Mouse (Mus musculus): ENCODE measurements around the gene Sorcs2. TPM values are rescaled to one million over a fixed set of nuclear protein-coding genes. Genes with fewer than 3 reads are reported as not detected.
A peak's percentile ranks its signal among the peaks of the same experiment; 100 is the strongest.

Gene Sorcs2
- total RNA-seq, 2 experiments from 2014 or later: 18.1 TPM

DNA sequence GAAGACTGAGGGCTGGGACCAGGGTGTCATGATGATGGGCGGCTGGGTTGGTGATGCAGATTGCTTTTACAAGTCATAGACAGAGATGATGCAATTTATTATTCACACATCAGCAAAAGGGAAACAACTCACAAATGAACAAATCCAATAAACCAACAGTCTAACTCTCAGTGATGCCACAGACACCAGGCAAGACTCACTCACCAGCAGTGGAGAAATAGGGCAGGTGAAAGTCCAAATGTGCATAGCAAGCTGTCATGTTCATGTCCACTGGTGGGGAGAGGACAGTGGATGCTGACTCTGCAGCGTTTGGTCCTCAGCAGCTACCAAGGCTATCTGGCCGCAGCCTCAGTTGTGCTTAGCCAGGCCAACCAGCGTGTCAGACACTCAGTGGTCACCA lies 221.1 kb downstream of the Sorcs2 start:
- DNase-seq: no peak

DNA sequence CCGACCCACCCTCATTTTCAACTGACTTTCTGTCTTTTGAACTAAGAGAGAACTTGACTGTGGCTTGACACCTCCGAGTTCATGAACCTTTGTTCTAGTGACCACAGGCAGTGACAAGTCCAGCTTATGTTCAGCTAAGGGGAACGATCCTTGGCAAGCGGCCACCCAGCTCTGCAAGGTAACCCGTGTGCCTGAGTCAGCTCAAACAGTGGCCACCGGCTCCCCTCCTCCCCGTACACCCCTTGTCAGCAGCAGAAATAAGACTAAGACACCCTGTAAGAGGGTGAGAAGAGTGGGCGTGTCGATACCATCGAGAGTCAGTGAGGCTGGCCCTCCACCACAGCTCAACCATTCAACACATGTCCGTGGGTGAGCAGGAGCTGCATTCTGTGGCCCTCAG lies 221.5 kb downstream of the Sorcs2 start:
- DNase-seq: peak; percentile 46

DNA sequence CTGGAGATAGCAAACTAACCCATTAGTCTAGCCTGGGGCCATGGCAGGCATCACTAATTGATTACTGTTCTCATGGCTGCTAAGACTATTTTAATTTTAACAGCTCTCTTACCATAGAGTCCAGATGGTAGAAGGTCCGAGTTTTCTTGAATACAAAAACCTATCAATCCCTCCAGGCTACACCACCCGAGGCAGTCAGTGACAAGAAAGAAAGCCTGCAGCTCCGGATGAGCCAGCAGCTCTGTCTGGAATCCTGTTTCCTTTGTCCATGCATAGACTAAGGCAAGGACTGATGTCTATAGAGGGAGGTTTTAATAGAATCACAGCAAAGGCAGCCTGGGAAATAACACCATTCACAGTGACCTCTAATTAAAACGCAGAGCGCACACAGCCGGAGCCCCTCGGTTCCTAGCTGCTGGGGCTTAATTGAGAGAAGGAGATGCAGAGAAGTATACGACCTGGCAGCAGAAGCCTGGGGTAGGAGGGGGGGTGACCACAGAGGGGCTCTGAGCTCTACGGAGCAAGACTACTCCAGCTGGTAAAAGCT lies 223.3 kb downstream of the Sorcs2 start:
- no peak for DNase-seq

DNA sequence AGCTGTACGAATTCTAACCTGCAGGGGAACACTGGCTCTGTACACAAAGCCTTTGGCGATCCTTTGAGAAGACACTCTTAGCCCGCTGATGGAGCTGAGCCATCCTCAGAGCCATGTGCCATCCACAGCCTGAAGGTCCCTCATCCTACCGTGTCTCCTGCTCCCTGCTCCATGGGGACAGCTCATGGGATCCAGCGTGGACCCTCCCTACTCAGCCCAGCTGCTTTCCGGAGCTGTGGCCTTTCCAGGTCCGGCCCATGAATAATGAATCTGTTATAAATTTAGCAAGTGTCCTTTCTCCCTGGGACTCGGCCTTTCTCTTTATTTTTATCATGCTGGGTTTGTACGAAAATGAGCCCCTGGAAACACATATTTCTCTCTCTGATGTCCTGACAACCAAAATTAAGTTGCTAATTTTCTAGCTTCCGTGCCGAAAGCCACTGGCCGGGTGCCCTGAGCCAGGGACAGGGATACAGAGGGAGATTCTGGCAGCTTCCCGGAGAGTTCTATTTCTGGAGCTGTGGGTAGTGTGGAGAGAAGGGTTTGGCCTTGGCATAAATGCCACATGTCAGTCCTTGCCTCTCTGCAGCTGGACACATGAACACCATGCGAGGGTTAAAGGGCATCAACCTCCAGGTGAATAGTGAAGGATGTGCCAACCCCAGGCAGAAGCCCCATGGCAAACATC lies 228.8 kb downstream of the Sorcs2 start:
- DNase-seq: peak; percentile 71

DNA sequence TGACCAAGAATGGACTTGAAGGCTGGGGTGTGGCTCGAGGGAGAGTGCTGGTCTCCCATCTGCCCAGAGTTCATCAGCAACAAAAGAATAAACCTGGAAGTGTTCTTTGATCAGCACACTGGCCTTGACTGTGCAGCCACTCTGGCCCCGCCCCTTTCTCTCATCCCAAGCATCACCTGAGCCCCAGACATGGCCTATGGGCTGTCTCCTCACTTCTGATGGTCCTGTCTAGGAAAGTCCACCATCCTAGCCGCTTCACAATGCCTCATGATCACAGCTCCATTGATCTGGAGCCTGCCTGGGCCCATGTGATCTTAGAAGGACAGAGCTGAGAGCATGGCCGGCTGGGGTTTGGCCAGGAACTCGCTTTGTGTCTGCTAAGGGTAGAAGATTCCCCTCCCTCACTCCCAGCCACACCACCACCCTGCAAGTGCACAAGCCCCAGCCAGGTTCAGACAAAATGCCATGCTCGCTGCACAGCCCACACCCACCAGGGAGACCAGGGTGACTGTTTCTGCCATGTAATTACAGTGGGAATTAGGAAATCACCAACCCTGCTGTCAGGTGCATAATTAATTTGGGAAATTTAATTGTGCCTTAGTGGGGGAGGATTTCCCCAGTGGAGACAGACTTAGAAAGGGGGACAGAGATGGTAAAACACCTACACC lies 231.5 kb downstream of the Sorcs2 start:
- DNase-seq: no peak

DNA sequence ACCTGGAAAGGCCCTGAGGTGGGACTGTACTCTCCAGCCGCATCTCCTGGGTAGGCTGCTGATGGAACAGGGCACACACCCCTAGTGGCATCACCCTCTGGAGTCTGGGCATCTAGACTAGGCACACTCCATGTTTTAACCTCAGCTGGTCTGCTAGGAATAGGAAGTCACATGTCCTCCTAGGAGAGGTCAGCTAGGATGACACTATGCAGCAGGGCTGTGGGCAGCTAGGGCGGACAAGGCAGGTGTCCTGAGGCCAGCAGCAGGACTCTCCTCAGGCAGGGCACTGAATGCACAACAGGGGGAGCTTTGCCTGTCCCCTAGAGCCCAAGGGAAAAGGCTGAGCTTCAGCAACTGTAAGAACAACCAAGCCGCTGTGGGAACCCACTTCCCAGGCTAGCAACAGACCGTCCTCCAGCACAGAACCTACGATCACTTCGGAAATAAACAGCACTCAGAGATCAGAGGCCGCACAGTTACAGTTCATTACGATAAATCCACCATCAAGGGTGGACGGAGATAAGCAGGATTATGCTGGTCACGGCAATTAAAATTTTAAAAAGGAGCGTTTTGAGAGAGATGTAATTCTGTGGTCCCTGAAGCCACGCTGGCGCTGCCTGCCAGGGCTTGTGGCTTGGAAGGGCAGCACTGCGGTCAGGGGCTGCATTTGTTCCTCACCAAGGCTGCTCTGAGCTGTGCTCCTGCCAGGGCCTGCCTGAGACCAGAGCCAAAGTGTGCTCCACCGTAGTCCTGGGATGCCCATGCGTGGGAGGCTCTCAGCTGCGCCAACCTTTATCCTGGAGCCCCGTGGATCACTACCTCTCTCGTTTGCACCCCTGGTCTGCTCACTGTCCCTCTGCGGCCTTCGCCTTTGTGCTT lies 232.3 kb downstream of the Sorcs2 start:
- DNase-seq: no peak

DNA sequence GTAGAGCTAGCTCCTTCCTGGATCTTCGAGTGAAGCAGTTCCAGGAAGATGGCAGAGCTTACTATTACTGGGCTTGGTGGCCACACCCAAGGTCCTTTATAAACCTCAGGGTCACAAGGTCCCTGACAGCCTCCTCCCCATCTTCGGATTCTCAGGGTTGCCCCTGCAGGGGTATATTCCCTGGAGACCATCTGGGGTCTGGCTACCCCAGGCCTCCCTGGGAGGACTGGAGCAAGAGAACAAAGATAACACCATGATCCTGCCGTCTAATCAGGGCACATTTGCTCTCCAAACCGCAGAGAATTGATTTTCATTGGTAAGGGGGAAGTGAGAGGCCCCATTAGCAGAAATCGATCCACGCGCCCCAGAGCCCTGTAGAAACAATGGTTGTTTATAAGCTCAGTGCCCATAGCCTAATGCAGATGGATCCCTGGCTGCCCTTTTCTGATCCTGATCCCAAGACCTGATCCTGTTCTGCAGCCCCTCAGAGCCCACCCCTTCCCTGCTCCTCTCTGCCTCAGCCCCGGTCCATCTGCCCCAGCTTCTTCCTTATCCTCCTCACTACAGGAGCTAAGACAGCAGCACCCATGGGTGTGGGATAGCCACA lies 243.0 kb downstream of the Sorcs2 start:
- no peak for DNase-seq

DNA sequence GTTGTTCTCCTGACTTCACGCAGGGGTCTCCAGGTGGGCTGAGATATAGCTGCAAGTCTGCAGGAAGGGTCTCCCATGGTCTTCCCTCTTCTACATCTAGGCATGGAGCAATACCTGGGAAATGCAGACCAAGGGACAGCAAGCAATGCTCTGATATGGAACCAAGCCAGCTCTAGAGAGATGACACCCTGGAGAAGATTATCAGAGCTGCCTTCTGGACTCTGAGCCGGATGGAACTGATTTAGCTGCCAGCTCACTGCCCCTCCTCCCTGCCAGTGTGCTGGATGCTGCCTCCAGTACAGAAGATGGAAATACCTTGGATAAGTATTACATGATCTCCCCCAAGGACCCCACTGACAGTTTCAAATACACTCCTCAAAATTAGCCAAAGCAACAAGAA lies 244.7 kb downstream of the Sorcs2 start:
- DNase-seq: no peak

DNA sequence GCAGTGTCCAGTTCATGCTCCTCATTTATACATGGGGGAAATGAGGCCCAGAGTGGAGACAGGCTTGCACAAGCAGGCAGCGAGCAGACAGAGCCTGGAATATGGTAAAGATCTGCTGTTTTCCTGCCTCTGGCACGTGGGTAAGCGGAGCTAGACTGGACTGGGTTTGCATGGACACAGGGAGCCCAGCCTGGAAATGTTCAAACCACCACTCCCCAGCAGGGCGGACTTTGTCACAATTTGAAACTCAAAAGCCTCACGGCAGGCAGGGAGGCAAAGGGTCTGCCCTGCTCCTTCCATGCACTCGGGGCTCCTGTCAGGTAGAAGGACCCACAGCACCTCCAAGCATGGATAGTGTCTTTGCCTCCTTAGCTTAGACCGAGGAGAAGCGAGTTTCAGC lies 246.9 kb downstream of the Sorcs2 start:
- no peak for DNase-seq

DNA sequence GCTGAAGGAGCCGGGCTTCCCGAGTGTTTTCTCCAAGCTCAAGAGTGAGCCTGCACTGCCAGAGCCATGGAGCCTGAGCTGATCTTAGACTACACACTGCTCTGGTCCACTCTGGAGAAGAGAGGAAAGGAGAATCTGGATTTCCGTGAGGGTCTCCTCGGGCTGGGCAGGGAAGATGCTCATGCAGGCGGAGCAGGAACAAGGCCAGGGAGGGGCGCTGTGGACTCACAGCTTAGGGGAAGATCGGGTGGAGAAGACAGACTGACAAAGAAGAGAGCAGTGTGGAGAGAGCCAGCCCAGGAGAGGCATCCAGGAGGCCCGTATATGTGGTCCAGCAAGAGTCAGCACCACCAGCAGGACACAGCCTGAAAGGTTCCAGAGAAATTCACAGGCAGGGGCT lies 248.8 kb downstream of the Sorcs2 start:
- peak; percentile 12 for DNase-seq

DNA sequence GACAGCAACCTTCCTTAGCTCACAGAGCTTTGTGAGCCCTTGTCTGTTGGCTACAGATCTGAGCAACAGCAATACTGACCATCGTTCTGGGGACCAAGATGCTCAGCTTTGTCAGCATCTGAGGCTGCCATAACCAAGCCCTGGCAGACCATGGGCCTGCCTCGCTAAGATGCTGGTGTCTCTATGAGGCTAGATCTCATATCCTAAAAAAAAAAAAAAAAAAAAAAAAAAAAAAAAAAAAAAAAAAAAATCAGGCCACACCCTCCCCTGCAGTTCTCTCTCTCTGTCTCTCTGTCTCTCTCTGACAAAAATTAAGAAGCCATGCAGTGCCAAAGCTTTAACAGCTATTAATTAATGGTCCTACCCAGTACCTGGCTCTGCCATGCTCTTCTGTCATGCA lies 251.3 kb downstream of the Sorcs2 start:
- DNase-seq: no peak

DNA sequence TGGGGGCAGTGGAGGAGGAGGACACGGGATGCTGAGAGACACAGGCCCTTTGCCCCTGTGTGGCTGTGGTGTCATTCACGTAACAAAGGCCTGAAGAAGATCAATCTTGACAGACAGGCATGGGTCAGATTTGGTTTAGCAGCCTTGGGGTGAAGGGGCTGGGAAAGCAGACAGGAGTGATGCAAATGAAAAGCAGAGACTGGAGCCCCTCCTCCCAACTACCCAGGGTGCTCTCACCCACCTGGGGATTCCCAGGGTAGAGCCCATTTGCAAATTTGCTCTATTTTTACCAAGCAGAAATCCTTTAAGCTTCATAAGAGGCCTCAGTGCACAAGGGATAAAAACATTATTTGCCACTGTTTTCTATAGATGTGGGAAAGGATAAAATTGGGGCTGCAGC lies 253.4 kb downstream of the Sorcs2 start:
- no peak for DNase-seq

DNA sequence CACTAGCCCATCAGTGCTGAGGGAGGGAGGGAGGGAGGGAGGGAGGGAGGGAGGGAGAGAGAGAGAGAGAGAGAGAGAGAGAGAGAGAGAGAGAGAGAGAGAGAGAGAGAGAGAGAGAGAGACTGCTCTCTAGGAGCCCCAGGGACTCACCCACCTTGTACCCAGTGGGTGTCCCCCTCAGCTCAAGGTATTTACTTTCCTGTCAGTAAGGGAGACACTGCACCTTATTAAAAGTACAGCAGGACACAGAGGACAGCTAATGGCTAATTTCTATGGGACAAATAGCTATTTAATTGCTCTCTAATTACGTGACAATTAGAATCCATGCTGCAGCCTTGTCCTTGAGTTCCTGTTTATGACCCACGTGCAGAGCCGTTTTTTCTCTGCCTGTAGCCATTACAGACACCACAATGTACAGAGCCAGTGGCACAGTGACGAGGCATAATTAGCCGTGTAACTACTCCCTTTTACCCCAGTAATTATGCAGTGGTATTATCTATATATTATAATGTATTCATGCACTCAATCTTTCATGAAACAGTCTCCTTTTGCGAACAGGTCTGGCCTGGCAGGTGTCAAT lies 256.2 kb downstream of the Sorcs2 start:
- no peak for DNase-seq

DNA sequence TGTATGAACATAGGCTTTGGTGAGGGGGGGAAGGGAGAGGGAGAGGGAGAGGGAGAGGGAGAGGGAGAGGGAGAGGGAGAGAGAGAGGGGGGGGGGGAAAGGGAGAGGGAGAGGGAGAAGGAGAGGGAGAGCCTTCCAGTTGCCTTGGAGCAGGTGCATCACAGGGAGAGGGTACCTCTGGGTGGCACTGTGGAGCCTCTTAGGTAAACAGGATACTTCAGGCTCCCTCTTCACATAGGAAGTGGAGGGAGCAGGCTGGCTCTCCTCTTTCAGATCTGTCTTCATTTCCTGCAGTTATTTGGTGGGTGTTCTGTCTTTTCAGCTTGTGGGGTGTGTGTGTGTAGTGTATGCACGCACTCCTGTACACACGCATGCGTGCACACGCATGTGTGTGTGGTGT lies 256.8 kb downstream of the Sorcs2 start:
- DNase-seq: peak; percentile 38

DNA sequence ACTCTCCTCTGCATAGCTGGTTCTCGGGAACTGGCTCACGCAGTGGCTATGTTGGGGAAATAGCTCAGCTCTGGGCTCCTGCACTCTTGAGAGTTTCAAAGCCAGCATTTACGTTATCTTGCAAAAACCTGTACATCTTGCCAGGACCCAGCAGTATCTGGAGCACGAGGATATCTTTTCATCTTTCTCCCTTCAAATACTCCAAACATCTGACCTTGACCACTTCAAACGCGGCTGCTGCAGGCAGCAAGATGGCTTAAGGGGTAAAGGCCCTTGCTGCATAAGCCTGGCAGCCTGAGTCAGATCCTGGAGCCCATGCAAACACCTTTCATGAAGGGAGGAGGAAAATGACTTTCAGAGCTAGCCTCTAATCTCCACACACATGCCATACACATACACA lies 258.2 kb downstream of the Sorcs2 start:
- DNase-seq: no peak

DNA sequence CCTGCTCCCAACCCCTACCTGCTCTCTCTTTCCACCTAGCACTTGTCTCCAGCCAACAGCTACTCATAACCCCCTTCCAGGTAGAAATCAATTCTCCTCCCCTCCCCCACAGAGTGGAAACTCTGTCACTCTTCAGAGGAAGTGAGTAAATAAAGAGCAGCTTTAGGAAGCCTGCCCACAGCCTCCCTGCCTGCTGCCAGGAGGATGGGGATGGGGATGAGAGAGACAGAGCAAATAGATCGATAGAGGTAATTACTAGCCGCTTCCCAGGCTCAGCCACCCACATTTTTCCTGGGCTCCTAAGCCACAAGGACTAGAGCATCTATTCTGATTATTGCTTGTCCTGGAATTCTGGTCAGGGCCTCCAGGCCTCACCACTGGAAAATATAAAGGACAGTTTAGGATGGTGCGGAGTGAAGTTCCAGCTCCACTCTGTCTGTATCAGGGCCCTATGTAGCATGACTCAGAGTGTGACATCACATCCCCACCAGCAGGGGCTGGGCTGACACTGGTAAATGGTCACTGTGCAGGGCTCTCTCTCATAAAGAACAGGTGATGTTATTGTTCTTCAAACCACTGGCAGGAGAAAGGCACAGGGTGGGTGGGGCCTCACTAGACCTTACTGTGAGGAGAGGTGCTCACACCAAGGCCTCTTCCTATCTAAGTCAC lies 261.9 kb downstream of the Sorcs2 start:
- no peak for DNase-seq

DNA sequence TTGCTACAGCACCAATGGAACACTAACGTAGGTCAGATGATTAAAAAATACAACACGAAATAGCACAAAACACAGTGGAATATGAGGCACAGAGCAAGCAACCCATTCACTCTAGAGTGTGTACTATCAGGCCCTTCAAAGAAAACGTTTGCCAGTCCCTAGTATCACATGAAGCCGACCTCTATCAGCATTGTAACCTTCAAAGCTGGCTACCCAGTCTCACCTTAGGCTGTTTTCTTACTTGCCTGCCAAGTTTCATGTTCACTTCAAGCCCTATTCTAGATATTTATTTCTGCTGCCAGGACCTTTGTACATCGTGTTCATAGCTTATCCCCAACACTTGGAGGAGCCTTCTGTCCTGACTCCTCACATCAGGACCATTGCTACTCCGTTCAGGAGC lies 263.6 kb downstream of the Sorcs2 start:
- DNase-seq: no peak

DNA sequence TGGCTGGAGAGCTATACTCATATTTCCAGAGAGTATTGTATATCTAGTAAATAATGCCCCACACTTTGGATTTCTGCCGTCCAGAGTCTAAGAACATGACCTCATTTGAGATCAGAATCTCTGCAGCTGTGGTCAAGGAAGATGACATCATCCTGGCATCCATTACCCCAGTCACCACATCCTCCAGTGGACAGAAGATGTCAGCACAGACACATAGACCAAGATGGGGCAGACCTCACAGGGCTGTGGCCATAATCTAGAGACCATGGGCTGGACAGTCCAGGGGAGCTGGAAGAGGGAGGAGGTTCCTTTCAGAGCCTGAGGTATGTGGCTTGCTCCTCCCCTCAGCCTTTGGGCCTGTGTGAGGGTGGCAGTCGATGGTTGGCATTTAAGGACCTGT lies 264.0 kb downstream of the Sorcs2 start:
- DNase-seq: no peak

DNA sequence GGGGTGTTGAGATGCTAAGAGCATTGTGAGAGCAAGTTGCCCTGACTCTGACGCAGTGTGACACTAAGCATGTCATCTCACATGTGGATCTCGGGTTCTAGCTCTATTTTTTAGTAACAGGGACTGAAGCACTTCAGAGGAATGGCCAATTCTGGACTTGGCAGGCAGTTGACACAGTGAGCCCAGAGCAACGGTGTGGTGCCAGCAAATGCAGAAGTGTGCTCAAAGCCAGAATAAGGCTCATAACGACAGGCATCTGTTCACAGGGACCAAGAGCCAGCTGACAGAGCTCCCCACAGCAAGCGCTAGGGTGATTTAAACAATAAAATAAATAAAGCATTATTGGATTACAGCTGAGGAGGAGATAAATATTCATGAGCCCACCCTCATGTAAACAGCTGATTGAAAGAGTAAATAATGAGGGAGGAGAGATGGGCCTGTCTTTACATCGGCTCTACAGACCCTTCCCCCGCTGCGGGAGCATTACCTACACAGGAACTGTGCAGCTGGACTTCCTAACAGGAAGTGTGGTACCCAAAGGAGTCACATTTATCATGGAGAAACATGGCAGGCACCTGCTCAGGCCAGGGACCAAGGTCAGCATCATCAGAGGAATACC lies 267.4 kb downstream of the Sorcs2 start:
- peak; percentile 57 for DNase-seq

DNA sequence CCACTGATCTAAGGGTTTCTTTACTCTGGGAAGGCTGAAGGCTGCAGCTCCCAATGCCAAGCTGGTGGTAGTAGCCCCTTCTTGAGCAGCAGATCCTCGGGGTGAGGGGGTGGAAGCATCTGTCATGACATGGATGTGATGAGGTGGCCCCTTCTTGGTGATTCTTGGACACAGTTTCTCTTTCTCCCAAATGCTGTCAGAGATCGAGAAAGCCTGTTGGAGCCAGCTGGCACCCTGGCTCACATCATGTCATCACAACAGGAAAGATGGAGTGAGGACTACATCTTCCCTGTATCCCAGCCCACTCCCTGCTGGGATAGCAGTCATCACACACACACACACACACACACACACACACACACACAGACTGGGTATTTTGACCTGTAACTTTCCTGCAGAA lies 268.3 kb downstream of the Sorcs2 start:
- no peak for DNase-seq

DNA sequence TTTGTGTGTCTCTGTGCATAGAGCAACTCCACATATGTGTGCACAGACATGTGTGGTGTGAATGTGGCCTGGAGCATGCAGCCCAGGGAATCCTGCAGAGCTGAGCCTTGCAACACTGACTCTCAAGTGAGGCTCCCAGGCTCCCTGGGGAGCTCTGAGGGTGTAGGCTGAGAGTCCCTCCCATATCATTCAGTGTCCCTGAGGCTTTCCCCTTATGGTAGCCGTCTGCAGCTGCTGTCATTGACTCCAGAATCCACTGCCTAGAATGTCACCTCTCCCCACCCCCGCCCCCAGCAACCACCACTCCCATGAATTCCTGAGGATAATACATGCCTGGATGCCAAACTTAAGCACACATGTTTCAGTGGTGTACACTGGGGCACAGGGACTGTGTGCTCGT lies 269.4 kb downstream of the Sorcs2 start:
- DNase-seq: peak; percentile 32
